Mouse (Mus musculus): Measurements from ENCODE around the gene Dhx29. TPM values are rescaled to one million over a fixed set of nuclear protein-coding genes. Genes with fewer than 3 reads are reported as not detected.

The Dhx29 gene
- 10 to 100 TPM; 15.2 to 15.3 TPM for total RNA-seq (2021)
- long read RNA-seq, experiment 1, full-length matches to known transcripts: 3 of 4 reads
- long read RNA-seq, experiment 1, partial matches to known transcripts: 0 of 4 reads
- long read RNA-seq, experiment 1, other reads (novel, unspliced or antisense): 1 of 4 reads
- long read RNA-seq, experiment 2, full-length matches to known transcripts: 12 of 26 reads
- long read RNA-seq, experiment 2, partial matches to known transcripts: 9 of 26 reads
- long read RNA-seq, experiment 2, other reads (novel, unspliced or antisense): 5 of 26 reads

DNA sequence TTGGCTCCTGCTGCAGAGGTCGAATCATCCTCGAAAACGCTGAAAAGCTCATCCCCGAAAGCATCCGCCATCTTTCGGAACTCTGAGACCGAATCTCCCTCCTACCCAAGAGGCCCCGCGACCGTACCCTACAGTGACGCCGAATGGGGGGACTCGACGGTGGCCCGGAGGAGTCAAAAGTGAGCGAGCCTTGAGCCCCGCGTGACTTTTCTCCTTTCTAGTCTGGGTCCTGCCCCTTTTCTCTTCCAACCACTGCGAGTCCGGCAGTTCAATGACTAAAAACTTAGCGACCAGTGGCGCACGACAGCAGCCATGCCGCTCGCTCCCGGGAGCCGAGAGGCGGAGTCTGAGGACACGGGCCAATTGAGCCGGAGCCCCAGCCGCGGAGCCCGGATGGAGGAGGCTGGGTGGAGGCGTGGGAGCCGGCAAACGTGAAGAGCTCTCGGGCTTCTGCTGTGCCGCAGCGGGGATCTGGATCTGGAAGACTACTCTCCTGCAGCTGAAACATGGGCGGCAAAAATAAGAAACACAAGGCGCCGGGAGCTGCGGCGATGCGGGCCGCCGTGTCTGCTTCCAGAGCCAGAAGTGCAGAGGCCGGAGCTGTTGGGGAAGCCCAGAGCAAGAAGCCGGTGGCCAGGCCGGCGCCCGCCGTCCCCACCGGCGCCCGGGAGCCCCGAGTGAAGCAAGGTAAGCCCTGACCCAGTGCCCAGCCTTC, at the start of gene Dhx29, which contains the start of gene Mtrex:
Gene Dhx29, plus strand, starts transcription at position 168 of the 715 bp plus-strand sequence.
Gene Mtrex, minus strand, starts transcription at position 112 of the 715 bp plus-strand sequence.
- peak; percentile 99 for DNase-seq (ENCODE audit: low spot score in 2 of 2)

DNA sequence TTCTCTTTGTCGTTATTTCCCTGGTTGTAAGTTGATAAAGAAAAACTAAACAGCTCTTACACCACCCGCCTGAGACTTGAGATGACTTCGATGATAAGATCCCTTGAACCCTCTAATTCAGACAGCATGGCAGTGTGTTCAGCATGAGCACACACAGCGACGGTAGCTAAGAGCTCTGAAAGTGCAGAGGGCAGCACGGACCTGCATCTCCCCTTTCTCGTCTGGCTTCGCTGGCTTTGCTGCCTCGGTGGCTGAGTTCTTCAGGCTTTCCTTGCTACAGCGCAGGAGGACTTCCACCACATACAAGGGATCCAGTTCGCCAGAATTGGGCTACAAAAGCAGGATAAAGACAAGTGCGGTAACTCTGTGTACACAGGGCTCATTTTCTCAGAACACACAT, 40.0 kb upstream of the Dhx29 start:
- DNase-seq (ENCODE audit: low spot score in 2 of 2): no peak

DNA sequence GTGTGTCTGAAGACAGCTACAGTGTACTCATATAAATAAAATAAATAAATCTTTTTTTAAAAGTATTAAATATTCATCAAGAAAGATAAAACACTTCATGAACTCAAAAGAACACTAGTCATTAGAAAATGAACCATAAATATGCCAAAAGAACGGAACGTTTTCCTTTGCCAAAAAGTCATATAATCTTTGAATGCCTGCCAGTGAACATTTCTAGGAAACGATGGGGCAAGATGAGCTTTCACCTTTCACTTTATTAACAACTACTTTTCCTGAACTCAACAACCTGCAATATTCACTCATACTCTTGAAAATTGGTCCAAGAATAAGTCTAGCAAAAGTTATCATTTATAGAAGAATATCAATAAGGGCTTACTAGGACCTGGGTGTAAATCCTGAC, 25.1 kb upstream of the Dhx29 start:
- DNase-seq (ENCODE audit: low spot score in 2 of 2): no peak

DNA sequence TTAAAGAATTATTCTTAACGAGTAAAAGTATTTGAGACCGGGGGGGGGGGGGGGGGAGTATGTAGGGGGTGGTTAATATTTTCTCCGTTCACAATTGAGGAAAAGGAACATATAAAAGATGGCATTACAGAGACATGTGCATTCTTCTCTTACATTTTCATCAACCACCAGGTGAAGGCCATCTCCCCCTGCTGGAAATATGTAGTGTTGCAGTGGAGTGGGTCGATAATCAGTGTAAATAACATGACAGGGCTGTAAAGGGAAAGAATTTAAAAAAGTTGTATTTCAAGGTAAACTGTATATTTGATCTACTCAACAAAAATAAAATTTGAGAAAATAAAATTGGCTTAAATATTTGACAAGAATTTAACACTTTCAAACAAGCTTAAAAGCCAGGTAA, 17.6 kb upstream of the Dhx29 start:
- no peak for DNase-seq (ENCODE audit: low spot score in 2 of 2)

DNA sequence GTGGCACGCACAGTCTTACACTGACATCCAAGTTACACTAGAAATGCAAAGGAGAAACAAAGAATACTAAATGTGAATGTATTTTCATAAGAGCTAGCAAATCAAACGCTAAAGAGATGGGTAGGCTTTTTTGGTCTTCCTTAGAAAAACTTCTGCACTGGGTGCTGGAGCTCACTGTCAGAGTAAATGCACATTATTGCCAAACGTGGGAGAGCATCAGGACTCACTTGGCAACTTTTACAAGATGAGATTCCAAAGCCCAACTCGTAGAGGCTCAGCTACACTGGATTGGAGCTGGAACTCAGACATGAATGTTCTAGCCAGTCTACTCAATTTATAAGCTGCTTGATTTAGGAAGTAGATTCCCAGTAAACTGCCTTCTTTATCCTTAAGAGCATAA, 16.8 kb upstream of the Dhx29 start:
- no peak for DNase-seq (ENCODE audit: low spot score in 2 of 2)

DNA sequence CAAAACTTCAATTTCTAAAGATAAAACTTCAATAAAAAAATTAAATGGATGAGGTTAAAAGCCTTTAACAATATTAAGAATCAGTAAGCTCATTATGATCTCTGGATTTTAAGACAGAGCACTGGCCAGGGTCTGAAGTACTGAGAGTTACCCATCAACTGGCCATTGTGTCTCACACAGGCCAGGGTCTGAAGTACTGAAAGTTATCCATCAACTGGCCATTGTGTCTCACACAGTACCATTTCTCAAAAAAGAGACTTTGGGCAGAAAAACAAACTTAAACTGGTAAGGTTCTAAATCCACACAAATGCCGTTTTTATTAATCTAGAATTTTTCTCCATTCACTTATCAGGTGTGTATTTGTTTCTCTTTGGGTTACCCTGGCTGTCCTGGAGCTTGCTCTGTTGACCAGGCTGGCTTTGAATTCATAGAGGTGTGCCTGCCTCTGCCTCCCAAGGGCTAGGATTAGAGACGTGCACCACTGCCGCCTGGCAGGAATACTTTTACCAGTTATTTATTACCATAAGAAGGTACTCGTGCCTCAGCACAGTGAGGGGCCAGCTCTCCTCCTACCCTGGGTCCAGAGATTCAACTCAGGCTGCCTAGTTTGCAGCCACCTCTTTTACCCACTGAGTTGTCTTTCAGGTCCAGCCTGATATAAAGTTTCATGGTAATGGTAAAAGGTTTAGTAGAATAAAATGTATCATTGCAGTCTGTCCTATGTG, 8.0 kb upstream of the Dhx29 start:
- no peak for DNase-seq (ENCODE audit: low spot score in 2 of 2)

DNA sequence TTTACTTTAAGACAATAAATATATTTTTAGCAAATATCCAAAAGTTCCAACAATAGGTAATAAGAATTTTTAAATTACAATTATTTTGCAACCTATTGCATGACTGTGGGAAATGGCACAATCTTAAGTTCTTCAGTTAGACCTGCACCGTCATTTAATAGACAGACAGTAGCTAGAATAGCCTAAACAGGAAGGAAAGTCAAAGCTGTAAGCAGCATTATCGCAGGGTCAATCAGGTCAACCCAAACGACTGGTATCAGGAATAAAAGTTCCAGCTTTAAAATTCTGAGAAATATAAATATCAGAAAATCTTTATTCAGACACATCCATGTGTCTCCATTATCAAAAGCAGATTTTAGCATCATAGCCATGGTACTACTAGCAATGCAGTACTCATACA, 6.3 kb upstream of the Dhx29 start:
- no peak for DNase-seq (ENCODE audit: low spot score in 2 of 2)

DNA sequence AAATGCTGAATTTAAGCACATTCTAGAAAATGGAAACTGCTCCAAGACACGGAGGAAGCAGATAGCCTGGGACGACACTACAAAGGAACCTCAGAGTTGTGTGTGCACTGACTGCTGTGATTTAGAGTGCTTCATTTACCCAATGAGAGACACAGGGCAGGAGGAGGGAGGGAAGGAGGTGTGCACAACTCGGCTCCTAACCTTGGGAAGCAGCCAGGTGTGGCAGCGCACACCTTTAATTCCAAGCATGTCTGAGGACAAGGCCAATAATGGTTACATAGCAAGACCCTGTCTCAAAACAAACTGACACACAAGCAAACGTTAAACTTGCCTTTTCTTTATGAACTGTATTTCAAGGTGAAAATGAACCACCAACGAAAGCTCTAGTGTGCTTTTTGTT, 2.0 kb upstream of the Dhx29 start:
- DNase-seq (ENCODE audit: low spot score in 2 of 2): no peak

DNA sequence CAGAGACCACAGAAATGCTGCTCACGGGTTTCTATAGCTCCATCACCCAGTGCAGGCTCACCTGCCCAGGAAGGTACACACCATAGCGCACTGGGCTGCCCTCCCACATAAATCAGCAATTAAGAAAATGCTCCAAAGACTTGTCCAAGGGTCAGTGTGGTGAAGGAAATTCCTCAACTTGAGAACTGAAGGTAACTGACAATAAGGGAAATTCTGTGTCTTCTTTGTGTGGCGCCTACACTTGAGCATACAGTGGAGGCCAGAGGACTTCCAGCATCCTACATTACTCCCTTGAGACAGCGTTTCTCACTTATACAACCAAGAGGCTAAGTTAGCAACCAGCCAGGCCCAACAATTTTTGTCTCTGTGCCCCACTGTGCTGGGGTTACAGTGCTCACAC, 1.3 kb upstream of the Dhx29 start:
- no peak for DNase-seq (ENCODE audit: low spot score in 2 of 2)

DNA sequence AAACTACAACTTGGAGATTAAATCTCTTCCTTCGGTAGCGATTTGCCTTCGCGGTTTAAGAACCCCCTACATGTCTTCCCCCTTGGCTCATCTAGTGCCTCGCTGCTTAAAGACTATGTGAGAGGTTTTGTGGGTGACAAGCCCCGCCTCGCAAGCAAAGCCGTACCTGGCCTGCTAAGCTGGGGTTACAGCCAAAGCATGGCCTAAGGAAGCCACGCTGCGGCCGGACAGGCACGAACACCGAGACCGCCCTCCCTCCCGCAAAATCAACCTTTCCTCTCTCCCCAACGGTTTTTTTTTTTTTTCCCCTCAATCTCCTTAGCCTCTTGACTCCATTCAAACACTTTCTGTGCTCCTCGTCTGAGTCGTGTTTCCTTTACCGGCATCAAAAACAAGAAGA, 458 bp upstream of the Dhx29 start:
- no peak for DNase-seq (ENCODE audit: low spot score in 2 of 2)

DNA sequence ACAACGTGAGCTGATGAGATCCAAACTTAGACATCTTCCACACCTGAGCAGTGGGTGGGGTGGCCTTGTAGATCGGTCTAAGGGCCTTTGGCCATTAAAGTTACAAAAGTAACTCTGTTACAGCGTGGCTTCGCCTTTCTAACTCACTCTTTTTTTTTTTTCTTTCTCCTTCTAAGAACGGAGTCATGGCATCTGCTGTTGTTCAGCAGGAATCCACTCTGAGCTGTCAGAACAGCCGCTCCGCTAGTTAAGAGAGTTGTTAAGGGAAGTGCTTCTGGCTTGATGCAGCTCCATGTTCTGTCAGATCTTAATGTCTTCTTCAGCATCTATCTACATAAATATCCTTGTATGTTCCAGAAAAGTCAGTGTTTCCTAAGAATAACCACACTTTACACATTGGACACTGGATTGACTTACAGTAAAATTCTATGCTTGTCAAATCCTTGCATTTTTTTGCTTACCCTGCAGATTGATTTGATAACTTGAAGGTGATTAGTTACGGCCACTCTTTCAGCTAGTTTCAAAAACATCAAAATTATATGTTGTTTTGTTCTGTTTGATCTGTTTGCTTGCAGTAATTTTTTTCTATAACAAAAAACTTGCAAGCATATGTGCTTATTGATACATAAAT, 899 bp downstream of the Dhx29 start:
- no peak for DNase-seq (ENCODE audit: low spot score in 2 of 2)

DNA sequence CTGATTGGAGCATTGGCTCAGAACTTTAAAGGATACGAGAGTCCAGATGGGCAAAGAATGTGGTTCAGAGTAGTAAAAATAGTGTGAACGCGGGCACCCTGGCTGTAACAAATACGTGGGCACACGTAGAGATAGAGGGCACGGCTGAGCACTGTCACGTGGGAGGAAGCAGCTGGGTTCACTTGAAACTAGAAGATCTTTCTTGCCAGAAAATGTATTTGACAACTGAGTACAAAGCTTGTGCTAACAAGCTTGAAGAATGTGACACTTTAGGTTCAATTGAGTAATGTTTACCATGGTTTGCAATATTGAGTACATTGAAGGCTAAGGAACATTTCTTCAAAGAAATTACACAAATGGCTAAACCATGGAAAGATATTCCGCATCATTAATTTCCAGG, 10.9 kb downstream of the Dhx29 start:
- DNase-seq (ENCODE audit: low spot score in 2 of 2): no peak

DNA sequence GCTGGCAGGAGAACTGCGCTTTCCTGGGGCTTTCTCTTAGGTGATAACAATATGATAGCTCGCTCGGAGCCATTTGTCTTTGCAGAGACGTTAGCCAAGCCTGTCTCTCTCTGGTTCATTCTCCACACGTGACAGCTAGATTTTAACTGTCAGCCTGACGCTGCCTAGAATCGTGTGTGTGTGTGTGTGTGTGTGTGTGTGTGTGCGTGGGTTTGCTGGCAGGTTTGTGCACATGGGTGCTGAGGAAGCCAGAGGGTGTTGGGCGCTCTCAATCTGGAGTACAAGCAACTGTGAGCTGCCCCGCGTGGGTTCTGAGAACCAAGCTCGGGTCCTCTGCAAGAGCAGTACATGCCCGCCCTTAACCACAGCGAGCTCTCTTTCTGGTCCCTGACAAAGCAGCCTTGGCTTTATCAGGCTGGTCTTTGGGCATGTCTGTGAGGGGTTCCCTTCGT, 14.7 kb downstream of the Dhx29 start:
- no peak for DNase-seq (ENCODE audit: low spot score in 2 of 2)

DNA sequence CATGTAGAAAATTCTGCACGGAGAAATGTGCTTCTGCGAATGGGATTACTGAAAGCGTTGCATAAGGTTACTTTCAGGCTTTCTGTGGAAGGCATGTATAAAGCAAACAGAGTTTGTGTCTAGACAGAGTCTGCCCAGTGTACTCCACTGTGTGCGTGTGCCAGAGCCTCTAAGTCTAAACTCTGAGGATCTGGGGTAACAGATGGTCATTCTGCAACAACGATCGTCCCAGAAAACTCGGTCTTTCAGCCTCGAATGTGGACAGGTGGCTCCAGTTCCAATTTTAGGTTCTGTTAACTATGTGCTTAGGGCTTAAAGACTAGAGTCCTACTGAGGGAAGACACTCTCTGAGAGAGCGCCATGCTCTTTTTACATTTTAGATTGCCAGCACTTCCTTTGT, 18.1 kb downstream of the Dhx29 start:
- no peak for DNase-seq (ENCODE audit: low spot score in 2 of 2)

DNA sequence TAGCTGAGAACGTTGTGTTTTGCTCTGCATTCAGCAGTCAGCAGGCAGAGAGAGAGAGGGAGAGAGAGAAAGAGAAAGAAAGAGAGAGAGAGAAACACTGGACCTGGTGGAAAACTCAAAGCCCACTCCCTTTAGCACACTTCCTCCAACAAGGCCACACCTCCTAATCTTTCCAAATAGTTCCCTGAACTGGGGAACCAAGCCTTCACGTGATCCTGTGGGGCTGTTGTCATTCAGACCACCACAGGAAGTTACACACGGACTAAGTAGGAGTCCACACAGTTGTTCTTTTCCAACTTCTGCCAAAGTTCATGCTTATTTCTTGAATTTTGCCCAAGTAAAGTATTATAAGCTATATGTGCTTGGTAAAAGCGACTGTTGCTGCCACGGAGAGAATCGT, 18.6 kb downstream of the Dhx29 start:
- DNase-seq (ENCODE audit: low spot score in 2 of 2): no peak

DNA sequence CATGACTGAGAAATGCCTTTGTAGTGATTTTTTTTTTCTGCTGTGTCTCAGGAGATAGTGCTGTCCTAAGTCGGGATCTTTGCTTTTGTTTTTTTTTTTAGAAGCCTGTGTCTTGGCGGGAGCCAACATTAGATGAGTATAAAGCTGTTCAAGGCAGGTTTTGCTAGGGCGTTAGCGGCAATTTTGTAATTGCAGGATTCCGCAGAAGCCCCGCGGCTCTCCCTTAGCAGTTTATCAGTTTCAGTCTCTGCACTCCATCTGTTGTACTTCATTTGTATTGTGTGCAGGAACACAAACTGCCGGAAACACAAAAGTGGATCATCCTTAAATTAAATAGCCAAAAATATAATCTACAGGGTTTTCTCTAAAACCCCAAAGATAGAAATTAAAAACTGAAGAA, 26.8 kb downstream of the Dhx29 start:
- no peak for DNase-seq (ENCODE audit: low spot score in 2 of 2)

DNA sequence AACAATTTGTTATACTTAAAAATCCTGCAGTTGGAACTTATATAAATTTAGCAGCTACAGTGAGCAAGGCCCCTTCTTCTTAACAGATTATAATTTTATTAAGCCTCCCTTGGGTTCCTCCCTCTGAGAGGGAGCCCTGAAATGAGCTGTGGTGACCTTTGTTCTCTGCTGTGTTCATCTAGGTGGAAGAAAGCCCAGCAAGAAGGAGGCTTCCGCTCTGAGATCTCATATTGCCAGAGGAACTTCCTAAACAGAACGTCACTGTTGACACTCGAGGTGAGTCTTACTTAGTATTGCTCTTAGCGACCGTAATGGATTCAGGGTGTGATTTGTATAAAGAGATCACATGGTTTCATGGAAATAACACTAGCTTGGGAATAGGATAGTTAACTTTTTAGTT, 35.8 kb downstream of the Dhx29 start:
- DNase-seq (ENCODE audit: low spot score in 2 of 2): no peak

DNA sequence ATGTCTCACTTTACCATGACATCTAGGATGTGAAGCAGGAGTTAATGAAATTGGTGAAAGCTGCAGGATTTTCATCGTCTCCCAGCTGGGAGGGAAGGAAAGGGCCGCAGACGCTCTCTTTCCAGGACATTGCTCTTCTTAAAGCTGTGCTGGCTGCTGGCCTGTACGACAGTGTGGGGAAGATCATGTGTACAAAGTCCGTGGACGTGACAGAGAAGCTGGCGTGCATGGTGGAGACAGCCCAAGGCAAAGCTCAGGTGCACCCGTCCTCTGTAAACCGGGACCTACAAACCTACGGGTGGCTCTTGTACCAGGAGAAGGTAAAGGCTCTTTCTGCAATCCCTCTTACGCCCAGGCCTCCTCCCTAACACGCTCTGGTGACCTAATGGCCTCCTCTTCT, 37.2 kb downstream of the Dhx29 start:
- DNase-seq (ENCODE audit: low spot score in 2 of 2): no peak

DNA sequence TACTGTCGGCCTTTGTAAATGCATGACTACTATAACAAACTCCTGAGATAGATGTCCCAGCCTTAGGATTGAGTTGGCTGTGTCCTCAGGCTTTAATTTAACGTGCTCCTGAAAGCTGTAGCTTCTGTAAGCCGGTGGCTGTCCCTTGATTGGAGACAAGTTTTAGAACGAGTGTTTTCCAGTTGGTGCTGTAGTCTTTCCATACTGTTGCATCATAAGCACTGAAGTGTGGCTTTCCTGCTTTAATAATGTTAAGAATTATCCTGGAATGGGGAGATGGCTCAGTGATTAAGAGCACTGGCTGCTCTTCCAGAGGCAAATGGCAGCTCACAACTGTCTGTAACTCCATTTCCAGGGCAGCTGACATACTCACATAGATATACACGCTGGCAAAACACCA, 40.0 kb downstream of the Dhx29 start:
- DNase-seq (ENCODE audit: low spot score in 2 of 2): no peak

DNA sequence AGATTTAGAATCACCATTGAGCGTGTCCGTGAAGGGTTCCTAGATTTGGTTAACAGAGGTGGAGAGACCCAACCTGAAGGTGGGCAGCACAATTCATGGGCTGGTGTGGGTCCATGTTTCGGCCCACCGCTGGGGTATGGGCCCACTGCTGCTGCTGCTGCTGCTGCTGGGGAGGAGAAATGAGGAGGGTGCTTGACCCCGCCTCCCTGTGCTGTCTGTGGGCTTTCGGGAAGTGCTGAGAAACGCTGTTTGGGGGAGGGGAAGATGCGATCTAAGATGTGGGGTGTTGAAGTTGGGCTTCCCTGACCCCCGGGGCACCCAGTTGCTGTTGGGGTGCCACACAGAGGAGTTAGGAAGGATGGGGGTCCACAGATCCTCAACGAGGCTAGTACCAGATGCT, 49.5 kb downstream of the Dhx29 start:
- DNase-seq (ENCODE audit: low spot score in 2 of 2): no peak

DNA sequence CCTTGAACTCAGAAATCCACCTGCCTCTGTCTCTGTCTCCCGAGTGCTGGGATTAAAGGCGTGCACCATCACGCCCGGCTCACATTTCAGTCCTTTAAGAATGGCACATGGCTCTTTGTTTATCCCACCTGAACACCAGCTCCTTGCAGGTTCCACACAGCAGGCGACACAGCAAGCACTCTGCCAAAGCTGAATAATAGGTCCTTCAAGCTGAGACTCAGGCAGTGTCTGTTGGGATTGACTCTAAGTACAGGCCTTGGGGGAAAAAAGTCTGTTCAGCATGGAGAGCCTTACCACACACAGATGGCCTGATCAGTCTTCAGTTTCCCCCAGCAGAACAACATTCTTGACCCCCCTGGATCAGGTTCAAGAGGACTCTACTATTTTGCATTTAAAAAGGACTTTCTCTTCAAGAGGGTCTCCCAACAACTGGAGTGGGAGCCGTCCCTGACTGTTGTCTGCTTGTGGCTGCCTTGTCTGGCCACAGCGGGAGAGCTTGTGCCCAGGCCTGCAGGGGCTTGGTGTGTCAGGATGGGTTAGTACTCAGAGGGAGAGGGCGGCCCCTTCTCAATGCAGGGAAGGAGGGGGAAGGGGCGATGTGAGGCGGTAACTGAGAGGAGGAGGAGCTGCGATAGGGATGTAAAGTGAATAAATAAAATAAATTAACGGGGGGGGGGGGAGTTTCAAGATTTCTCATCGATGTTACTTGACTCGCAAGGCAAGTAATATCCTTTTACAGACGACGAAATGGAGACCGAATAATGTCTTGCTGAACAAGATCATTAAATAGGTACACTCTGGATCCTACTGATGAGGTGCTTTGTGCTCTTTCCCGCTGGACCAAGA, 58.6 kb downstream of the Dhx29 start:
- no peak for DNase-seq (ENCODE audit: low spot score in 2 of 2)
